Mouse (Mus musculus): Measurements from ENCODE around the gene Kank2.

Kank2 gene

GRCm38 (mm10) chr9:21717015-21717414 is 81.5 kb downstream of the Kank2 start:
- no peak for DNase-seq (ENCODE audit: extremely low spot score)
